Mouse (Mus musculus) liver, embryonic 13.5 days (tissue): ENCODE data around the gene Ms4a18. TPM values are rescaled to one million over a fixed set of nuclear protein-coding genes. Genes with fewer than 3 reads are reported as not detected.
"Not testable (repeated sequence)": the region's sequence is repeated elsewhere in the genome, so short reads cannot be mapped to it uniquely, and the experiment has no call there.

Source experiments
- ATAC-seq: fragments of 200-750 bp; cut with Nextera tagmentation; 2 replicates; pipeline ENCODE4 v1.8.0; 2017; ENCODE audit warnings: low read depth, mild to moderate bottlenecking, moderate number of reproducible peaks, moderate library complexity
- DNase-seq: peaks from one replicate; pipeline ENCODE4 v3.0.0; 2022
- H3K27ac ChIP-seq: fragments of 300-500 bp; sonication (generic); 2 replicates; pipeline ENCODE4 v1.5.1; 2015; ENCODE audit warnings: moderate library complexity, mild to moderate bottlenecking, inconsistent platforms
- H3K27me3 ChIP-seq: fragments of 300-500 bp; sonication (generic); 2 replicates; pipeline ENCODE4 v1.6.1; 2015; ENCODE audit warnings: mild to moderate bottlenecking, inconsistent platforms
- H3K36me3 ChIP-seq: fragments of 300-500 bp; sonication (generic); 2 replicates; pipeline ENCODE4 v1.6.1; 2015; ENCODE audit warnings: mild to moderate bottlenecking, inconsistent platforms
- H3K4me1 ChIP-seq: fragments of 300-500 bp; sonication (generic); replicated peaks from 2 replicates; pipeline ENCODE4 v1.6.1; 2015; ENCODE audit warnings: inconsistent platforms
- H3K4me2 ChIP-seq: fragments of 300-500 bp; sonication (generic); 2 replicates; pipeline ENCODE4 v1.6.1; 2015; ENCODE audit warnings: inconsistent platforms, mild to moderate bottlenecking, moderate library complexity
- H3K4me3 ChIP-seq: fragments of 300-500 bp; sonication (generic); replicated peaks from 2 replicates; pipeline ENCODE4 v1.5.1; 2015; ENCODE audit warnings: mild to moderate bottlenecking, inconsistent platforms
- H3K9ac ChIP-seq: fragments of 300-500 bp; sonication (generic); 2 replicates; pipeline ENCODE4 v1.6.1; 2015; ENCODE audit warnings: mild to moderate bottlenecking, inconsistent platforms
- H3K9me3 ChIP-seq: fragments of 300-500 bp; sonication (generic); replicated peaks from 2 replicates; pipeline ENCODE4 v1.6.1; 2016; ENCODE audit warnings: inconsistent platforms
- WGBS: fragments of 180-500 bp; shearing (Covaris S2); methylation state at CpG from one replicate; pipeline ENCODE4 v1.1.7; 2015; ENCODE audit not compliant: insufficient replicate concordance; 5-methylcytosine and 5-hydroxymethylcytosine counted together
- polyA plus RNA-seq: library from polyadenylated mRNA; unstranded; fragments of >200 nt; fragmentation: Nextera tagmentation; extraction: Ambion mirVana; gene quantifications from 2 replicates; pipeline ENCODE4 v1.2.1, GENCODE M21; 2015

Gene Ms4a18
- not detected in 2 replicates for polyA plus RNA-seq

GRCm38 (mm10) chr19:11017891-11018290 is at the start of gene Ms4a18:
Gene Ms4a18, minus strand, starts transcription at chr19:11018031.
- no peaks in the 10 kb centered on the region for H3K36me3 ChIP-seq
- DNase-seq: no peak
- no peak for ATAC-seq
- no peak within 1 kb of the TSS for H3K4me2 ChIP-seq
- no peaks in the 10 kb centered on the region for H3K4me1 ChIP-seq
- H3K27me3 ChIP-seq: no peaks in the 10 kb centered on the region
- H3K9ac ChIP-seq: no peak within 1 kb of the TSS
- no peak within 1 kb of the TSS for H3K27ac ChIP-seq
- H3K4me3 ChIP-seq: no peak within 1 kb of the TSS
- WGBS: 68% methylated on average over 3 of the region's 3 CpGs
- H3K9me3 ChIP-seq: no peaks in the 10 kb centered on the region

- H3K9me3 ChIP-seq: no peaks in the 10 kb centered on the region
- H3K4me2 ChIP-seq: no peak overlapping the region
- H3K27ac ChIP-seq: no peak overlapping the region
- DNase-seq (no peak), ATAC-seq (no peak)
- no peak overlapping the region for H3K9ac ChIP-seq
- no peak overlapping the region for H3K4me3 ChIP-seq
- H3K4me1 ChIP-seq: no peaks in the 10 kb centered on the region
- no peaks in the 10 kb centered on the region for H3K27me3 ChIP-seq
- 19% methylated on average over 2 of the region's 2 CpGs for WGBS
- no peaks in the 10 kb centered on the region for H3K36me3 ChIP-seq
Observed at GRCm38 (mm10) chr19:11065202-11065875, 47.5 kb upstream of the Ms4a18 start.

- WGBS: 55% methylated on average over 1 of the region's 1 CpGs
- no peak for ATAC-seq
- H3K27ac ChIP-seq: no peak overlapping the region
- H3K27me3 ChIP-seq: no peaks in the 10 kb centered on the region
- no peaks in the 10 kb centered on the region for H3K36me3 ChIP-seq
- no peak overlapping the region for H3K4me2 ChIP-seq
- DNase-seq: no peak
- H3K9me3 ChIP-seq: no peaks in the 10 kb centered on the region
- no peak overlapping the region for H3K9ac ChIP-seq
- H3K4me3 ChIP-seq: no peak overlapping the region
- no peaks in the 10 kb centered on the region for H3K4me1 ChIP-seq
Observed at GRCm38 (mm10) chr19:11060900-11061299, 43.1 kb upstream of the Ms4a18 start.

- DNase-seq: no peak
- no peaks in the 10 kb centered on the region for H3K36me3 ChIP-seq
- no peak overlapping the region for H3K4me3 ChIP-seq
- H3K9me3 ChIP-seq: no peaks in the 10 kb centered on the region
- H3K4me2 ChIP-seq: no peak overlapping the region
- no peak overlapping the region for H3K27ac ChIP-seq
- no peaks in the 10 kb centered on the region for H3K4me1 ChIP-seq
- no peak for ATAC-seq
- H3K27me3 ChIP-seq: no peaks in the 10 kb centered on the region
- no peak overlapping the region for H3K9ac ChIP-seq
Observed at GRCm38 (mm10) chr19:11059967-11060366, 42.1 kb upstream of the Ms4a18 start.

- H3K36me3 ChIP-seq, H3K9me3 ChIP-seq, H3K27ac ChIP-seq, H3K9ac ChIP-seq, H3K4me1 ChIP-seq, H3K4me3 ChIP-seq, ATAC-seq, H3K27me3 ChIP-seq, H3K4me2 ChIP-seq, DNase-seq: not testable (repeated sequence)
- 64% methylated on average over 1 of the region's 1 CpGs for WGBS
Observed at GRCm38 (mm10) chr19:11055700-11056099, 37.9 kb upstream of the Ms4a18 start.

- no peaks in the 10 kb centered on the region for H3K27me3 ChIP-seq
- H3K36me3 ChIP-seq: no peaks in the 10 kb centered on the region
- no peaks in the 10 kb centered on the region for H3K4me1 ChIP-seq
- no peak overlapping the region for H3K27ac ChIP-seq
- H3K9me3 ChIP-seq: no peaks in the 10 kb centered on the region
- 47% methylated on average over 3 of the region's 3 CpGs for WGBS
- H3K4me3 ChIP-seq: no peak overlapping the region
- no peak overlapping the region for H3K9ac ChIP-seq
- ATAC-seq: no peak
- H3K4me2 ChIP-seq: no peak overlapping the region
- DNase-seq: no peak
Observed at GRCm38 (mm10) chr19:11053277-11053676, 35.4 kb upstream of the Ms4a18 start.

GRCm38 (mm10) chr19:11052877-11053276 is 35.0 kb upstream of the Ms4a18 start:
- 42% methylated on average over 5 of the region's 5 CpGs for WGBS
- Histone ChIP-seq H3K4me2 (no peak overlapping the region), H3K36me3 (no peaks in the 10 kb centered on the region), H3K27me3 (no peaks in the 10 kb centered on the region), H3K9me3 (no peaks in the 10 kb centered on the region), H3K4me1 (no peaks in the 10 kb centered on the region), H3K27ac (no peak overlapping the region), H3K9ac (no peak overlapping the region), H3K4me3 (no peak overlapping the region)
- no peak for DNase-seq
- ATAC-seq: no peak

GRCm38 (mm10) chr19:11050286-11050685 is 32.5 kb upstream of the Ms4a18 start:
- no peak for ATAC-seq
- no peaks in the 10 kb centered on the region for H3K9me3 ChIP-seq

GRCm38 (mm10) chr19:11049426-11049825 is 31.6 kb upstream of the Ms4a18 start:
- H3K9me3 ChIP-seq: no peaks in the 10 kb centered on the region
- H3K4me2 ChIP-seq: no peak overlapping the region
- peaks cover 10% of the 10 kb centered on the region for H3K4me1 ChIP-seq
- no peak overlapping the region for H3K27ac ChIP-seq
- no peak overlapping the region for H3K4me3 ChIP-seq
- H3K9ac ChIP-seq: no peak overlapping the region
- H3K27me3 ChIP-seq: no peaks in the 10 kb centered on the region
- H3K36me3 ChIP-seq: no peaks in the 10 kb centered on the region
- DNase-seq (no peak), ATAC-seq (no peak)

More at GRCm38 (mm10) chr19:11050286-11050685, 32.5 kb upstream of the Ms4a18 start:
- H3K4me3 ChIP-seq: no peak overlapping the region
- peaks cover 3% of the 10 kb centered on the region; the same call in 1 of the 2 replicates for H3K4me1 ChIP-seq
- no peaks in the 10 kb centered on the region for H3K36me3 ChIP-seq
- no peaks in the 10 kb centered on the region for H3K27me3 ChIP-seq
- H3K9ac ChIP-seq: no peak overlapping the region
- H3K27ac ChIP-seq: no peak overlapping the region
- DNase-seq: no peak
- WGBS: 51% methylated on average over 2 of the region's 2 CpGs
- no peak overlapping the region for H3K4me2 ChIP-seq

GRCm38 (mm10) chr19:11048503-11048902 is 30.7 kb upstream of the Ms4a18 start:
- Histone ChIP-seq H3K4me3 (no peak overlapping the region), H3K27ac (no peak overlapping the region), H3K4me2 (no peak overlapping the region), H3K9me3 (no peaks in the 10 kb centered on the region), H3K27me3 (no peaks in the 10 kb centered on the region), H3K4me1 (peaks cover 10% of the 10 kb centered on the region), H3K9ac (no peak overlapping the region), H3K36me3 (no peaks in the 10 kb centered on the region)
- DNase-seq (no peak), ATAC-seq (no peak)
- 45% methylated on average over 1 of the region's 1 CpGs for WGBS

- no peak overlapping the region for H3K4me3 ChIP-seq
- no peak overlapping the region for H3K9ac ChIP-seq
- no peak for ATAC-seq
- DNase-seq: no peak
- H3K4me1 ChIP-seq: peaks cover 10% of the 10 kb centered on the region
- no peak overlapping the region for H3K27ac ChIP-seq
- no peaks in the 10 kb centered on the region for H3K36me3 ChIP-seq
- no peaks in the 10 kb centered on the region for H3K27me3 ChIP-seq
- H3K9me3 ChIP-seq: no peaks in the 10 kb centered on the region
- WGBS: 27% methylated on average over 6 of the region's 6 CpGs
- H3K4me2 ChIP-seq: no peak overlapping the region
Observed at GRCm38 (mm10) chr19:11048009-11048408, 30.2 kb upstream of the Ms4a18 start.

GRCm38 (mm10) chr19:11044996-11045711 is 27.3 kb upstream of the Ms4a18 start:
- H3K36me3 ChIP-seq: no peaks in the 10 kb centered on the region
- H3K4me3 ChIP-seq: peak overlapping the region; percentile 27
- DNase-seq (peak; percentile 42), ATAC-seq (peak; percentile 98)
- H3K27ac ChIP-seq: no peak overlapping the region
- WGBS: 6% methylated on average over 30 of the region's 40 CpGs
- no peaks in the 10 kb centered on the region for H3K9me3 ChIP-seq
- peak overlapping the region; percentile 51 for H3K4me2 ChIP-seq
- H3K9ac ChIP-seq: no peak overlapping the region
- H3K4me1 ChIP-seq: peaks cover 10% of the 10 kb centered on the region
- H3K27me3 ChIP-seq: no peaks in the 10 kb centered on the region
